Mouse (Mus musculus): ENCODE data around the gene Bcl7c.
"Not testable (repeated sequence)": the region's sequence is repeated elsewhere in the genome, so short reads cannot be mapped to it uniquely, and the experiment has no call there.

Bcl7c gene

GRCm38 (mm10) chr7:127708207-127709078 lies at the start of gene Bcl7c:
Bcl7c (minus strand) TSS chr7:127708933.
- peak; percentile 88 for DNase-seq

- no peak for DNase-seq
Observed at GRCm38 (mm10) chr7:127753741-127754140, 45.0 kb upstream of the Bcl7c start.

GRCm38 (mm10) chr7:127753158-127753557 lies 44.4 kb upstream of the Bcl7c start:
- no peak for DNase-seq

- DNase-seq, result no peak
Observed at GRCm38 (mm10) chr7:127752069-127752468, 43.3 kb upstream of the Bcl7c start.

GRCm38 (mm10) chr7:127751619-127752018 lies 42.9 kb upstream of the Bcl7c start:
- no peak for DNase-seq

GRCm38 (mm10) chr7:127750131-127751127 lies 41.7 kb upstream of the Bcl7c start:
- DNase-seq, result peak; percentile 75

- DNase-seq, result peak; percentile 56
Observed at GRCm38 (mm10) chr7:127748235-127748560, 39.5 kb upstream of the Bcl7c start.

GRCm38 (mm10) chr7:127747559-127748234 lies 39.0 kb upstream of the Bcl7c start:
- peak; percentile 76 for DNase-seq

GRCm38 (mm10) chr7:127746494-127747491 lies 38.1 kb upstream of the Bcl7c start:
- DNase-seq, result peak; percentile 81

GRCm38 (mm10) chr7:127745652-127746493 lies 37.1 kb upstream of the Bcl7c start:
- peak; percentile 99 for DNase-seq

- peak; percentile 98 for DNase-seq
Observed at GRCm38 (mm10) chr7:127745251-127745651, 36.5 kb upstream of the Bcl7c start.

- peak; percentile 86 for DNase-seq
Observed at GRCm38 (mm10) chr7:127744366-127745045, 35.8 kb upstream of the Bcl7c start, which contains the start of gene Fbxl19. Fbxl19 (plus strand) TSS chr7:127744543.

GRCm38 (mm10) chr7:127732066-127732465 lies 23.3 kb upstream of the Bcl7c start, which contains the start of gene Ctf2:
Ctf2 (minus strand) TSS chr7:127732166.
- not testable (repeated sequence) for DNase-seq

- no peak for DNase-seq
Observed at GRCm38 (mm10) chr7:127730170-127730569, 21.4 kb upstream of the Bcl7c start.

GRCm38 (mm10) chr7:127727898-127728297 lies 19.2 kb upstream of the Bcl7c start:
- DNase-seq, result no peak

GRCm38 (mm10) chr7:127725924-127726323 lies 17.2 kb upstream of the Bcl7c start:
- DNase-seq, result no peak

GRCm38 (mm10) chr7:127725490-127725889 lies 16.8 kb upstream of the Bcl7c start:
- no peak for DNase-seq

- DNase-seq, result no peak
Observed at GRCm38 (mm10) chr7:127719258-127719657, 10.5 kb upstream of the Bcl7c start.

- no peak for DNase-seq
Observed at GRCm38 (mm10) chr7:127718339-127718738, 9.6 kb upstream of the Bcl7c start.

GRCm38 (mm10) chr7:127716992-127717391 lies 8.3 kb upstream of the Bcl7c start:
- DNase-seq, result peak; percentile 79
